Comparison of ENCODE assay signal across 8 mouse cellular contexts in genomic region chr1:176274667-176275610, GRCm38 (mm10). TPM values are rescaled to one million over a fixed set of nuclear protein-coding genes. Genes with fewer than 3 reads are reported as not detected.
DNase-seq lines count a peak whose midpoint lies in the region; ATAC-seq and TF ChIP-seq lines count a peak whose summit lies in the region.

Gene Pld5, minus strand, starts transcription at chr1:176275312.

- H3K36me3 ChIP-seq in forebrain, embryonic 14.5 days (ENCODE audit: control insufficient read depth, insufficient read depth, low read length) = no peaks in the 10 kb centered on the region
- no peaks in the 10 kb centered on the region for H3K36me3 ChIP-seq in hindbrain, embryonic 16.5 days (ENCODE audit: control insufficient read depth, insufficient read depth, low read length)

- peaks cover 20% of the 10 kb centered on the region; the same call in 1 of the 2 replicates for H3K27me3 ChIP-seq in forebrain, embryonic 14.5 days (replicated peaks; ENCODE audit: control insufficient read depth, insufficient read depth, low read length)
- no peaks in the 10 kb centered on the region for H3K27me3 ChIP-seq in hindbrain, embryonic 16.5 days (replicated peaks; ENCODE audit: control insufficient read depth, insufficient read depth, low read length)

- intact Hi-C loops in left cerebral cortex, adult 2 months (cut with DNase I) = no loop called here

- DNase-seq in left cerebral cortex, adult 2 months (ENCODE audit: extremely low spot score in 1 of 2, low spot score in 2 of 2) = peak; percentile 43 to 47
- DNase-seq in left cerebral cortex, adult 9 months (ENCODE audit: low spot score in 2 of 2) = no peak
- peak; percentile 70 for DNase-seq in cerebellum, adult 11-12 months
- DNase-seq in forebrain, embryonic 14.5 days (ENCODE audit: low spot score) = peak; percentile 46
- DNase-seq in lung, postnatal 10 days = peak; percentile 3
- peak; percentile 33 to 52 for DNase-seq in right cerebral cortex, postnatal 10 days (ENCODE audit: low spot score in 2 of 2)
- no peak for DNase-seq in spleen, postnatal 14 days (ENCODE audit: low spot score in 2 of 2)

- no peaks in the 10 kb centered on the region for H3K9me3 ChIP-seq in forebrain, embryonic 14.5 days (replicated peaks; ENCODE audit: control insufficient read depth, low read length)
- no peaks in the 10 kb centered on the region for H3K9me3 ChIP-seq in hindbrain, embryonic 16.5 days (ENCODE audit: control insufficient read depth, low read length)

- H3K4me2 ChIP-seq in forebrain, embryonic 14.5 days (ENCODE audit: low read length) = peak within 1 kb of the TSS; percentile 96
- peak within 1 kb of the TSS; percentile 92 for H3K4me2 ChIP-seq in hindbrain, embryonic 16.5 days (ENCODE audit: low read length)

- WGBS in forebrain, embryonic 14.5 days = under 1% methylated on average over 79 of the region's 86 CpGs
- under 1% methylated on average over 77 of the region's 86 CpGs for WGBS in hindbrain, embryonic 16.5 days

- peak within 1 kb of the TSS; percentile 57 for H3K4me3 ChIP-seq in left cerebral cortex, adult 2 months
- H3K4me3 ChIP-seq in forebrain, embryonic 14.5 days (ENCODE audit: low read depth, low read length) = peak within 1 kb of the TSS; percentile 59
- peak within 1 kb of the TSS; percentile 71 for H3K4me3 ChIP-seq in hindbrain, embryonic 16.5 days (ENCODE audit: low read length)

- peak; percentile 93 for ATAC-seq in forebrain, embryonic 14.5 days
- ATAC-seq in hindbrain, embryonic 16.5 days = peak; percentile 92

- no peak; the same call in 1 of the 2 replicates for TF ChIP-seq CTCF in left cerebral cortex, adult 2 months (IDR thresholded peaks at IDR 0.05)

- peak within 1 kb of the TSS; percentile 70 for H3K9ac ChIP-seq in forebrain, embryonic 14.5 days (ENCODE audit: low read length)
- peak within 1 kb of the TSS; percentile 83 for H3K9ac ChIP-seq in hindbrain, embryonic 16.5 days (ENCODE audit: low read depth, low read length)

- no peaks in the 10 kb centered on the region for H3K4me1 ChIP-seq in forebrain, embryonic 14.5 days (ENCODE audit: control insufficient read depth, insufficient read depth, low read length)
- H3K4me1 ChIP-seq in hindbrain, embryonic 16.5 days (ENCODE audit: control insufficient read depth, insufficient read depth, low read depth, low read length) = peaks cover 4% of the 10 kb centered on the region; the same call in 1 of the 2 replicates

- H3K27ac ChIP-seq in left cerebral cortex, adult 2 months = no peak within 1 kb of the TSS; the same call in 1 of the 2 replicates
- no peak within 1 kb of the TSS for H3K27ac ChIP-seq in forebrain, embryonic 14.5 days (ENCODE audit: low read depth, low read length)
- H3K27ac ChIP-seq in hindbrain, embryonic 16.5 days (ENCODE audit: low read depth, low read length) = peak within 1 kb of the TSS; percentile 71

RNA-seq across cellular contexts. Expression of gene Pld5, which starts in this region (rescaled TPM):
- total RNA-seq in left cerebral cortex, adult 2 months (2021) = 10 to 100 TPM in 1 of 2 experiments, 1 to 10 TPM in 1; 10.0 to 11.2 TPM
- polyA plus RNA-seq in forebrain, embryonic 14.5 days (2014; fragmentation: Nextera tagmentation; extraction: Ambion mirVana) = 0.33 and 1.0 TPM in 2 replicates
- polyA plus RNA-seq in hindbrain, embryonic 16.5 days (2015; fragmentation: Nextera tagmentation; extraction: Ambion mirVana) = 5.4 and 6.6 TPM in 2 replicates

Comparison
In these comparisons a context has a peak if more than half of its experiments do, and no peak if none do; other contexts are left out.
1. DNase-seq: peak in left cerebral cortex, adult 2 months (2 of 2), cerebellum, adult 11-12 months (single experiment), forebrain, embryonic 14.5 days (single experiment), lung, postnatal 10 days (single experiment) and right cerebral cortex, postnatal 10 days (2 of 2); none in left cerebral cortex, adult 9 months (0 of 2) and spleen, postnatal 14 days (0 of 2).
2. Peak in every context shown above with its lines, with median percentiles within 50 percentile points of each other: H3K4me3 ChIP-seq.